Mouse (Mus musculus) hindbrain, embryonic 15.5 days (tissue): ENCODE data around the gene Btbd19. TPM values are rescaled to one million over a fixed set of nuclear protein-coding genes. Genes with fewer than 3 reads are reported as not detected.

Experiments used
- ATAC-seq: fragments of 200-750 bp; cut with Nextera tagmentation; 2 replicates; pipeline ENCODE4 v1.8.0; 2017; ENCODE audit warnings: low read depth, moderate number of reproducible peaks, moderate TSS enrichment; ENCODE audit not compliant: low FRiP score
- H3K27ac ChIP-seq: fragments of 300-500 bp; sonication (generic); replicated peaks from 2 replicates; pipeline ENCODE4 v1.5.1; 2015; ENCODE audit warnings: mild to moderate bottlenecking, inconsistent platforms
- H3K27me3 ChIP-seq: fragments of 300-500 bp; sonication (generic); 2 replicates; pipeline ENCODE4 v1.6.1; 2015; ENCODE audit warnings: control low read depth, inconsistent platforms
- H3K36me3 ChIP-seq: fragments of 300-500 bp; sonication (generic); 2 replicates; pipeline ENCODE4 v1.6.1; 2015; ENCODE audit warnings: control low read depth, inconsistent platforms
- H3K4me1 ChIP-seq: fragments of 300-500 bp; sonication (generic); replicated peaks from 2 replicates; pipeline ENCODE4 v1.6.1; 2015; ENCODE audit warnings: control low read depth, inconsistent platforms
- H3K4me2 ChIP-seq: fragments of 300-500 bp; sonication (generic); 2 replicates; pipeline ENCODE4 v1.6.1; 2015; ENCODE audit warnings: moderate library complexity, mild to moderate bottlenecking, inconsistent platforms
- H3K4me3 ChIP-seq: fragments of 300-500 bp; sonication (generic); 2 replicates; pipeline ENCODE4 v1.5.1; 2015; ENCODE audit warnings: mild to moderate bottlenecking, inconsistent platforms
- H3K9ac ChIP-seq: fragments of 300-500 bp; sonication (generic); 2 replicates; pipeline ENCODE4 v1.6.1; 2015; ENCODE audit warnings: inconsistent platforms
- H3K9me3 ChIP-seq: fragments of 300-500 bp; sonication (generic); 2 replicates; pipeline ENCODE4 v1.6.1; 2016; ENCODE audit warnings: control low read depth, inconsistent platforms
- WGBS: fragments of 180-500 bp; shearing (Covaris S2); methylation state at CpG from one replicate; pipeline ENCODE4 v1.1.7; 2015; 5-methylcytosine and 5-hydroxymethylcytosine counted together
- polyA plus RNA-seq: library from polyadenylated mRNA; unstranded; fragments of >200 nt; fragmentation: Nextera tagmentation; extraction: Ambion mirVana; gene quantifications from 2 replicates; pipeline ENCODE4 v1.2.1, GENCODE M21; 2015

The Btbd19 gene
- 4.7 and 5.1 TPM in 2 replicates for polyA plus RNA-seq

DNA sequence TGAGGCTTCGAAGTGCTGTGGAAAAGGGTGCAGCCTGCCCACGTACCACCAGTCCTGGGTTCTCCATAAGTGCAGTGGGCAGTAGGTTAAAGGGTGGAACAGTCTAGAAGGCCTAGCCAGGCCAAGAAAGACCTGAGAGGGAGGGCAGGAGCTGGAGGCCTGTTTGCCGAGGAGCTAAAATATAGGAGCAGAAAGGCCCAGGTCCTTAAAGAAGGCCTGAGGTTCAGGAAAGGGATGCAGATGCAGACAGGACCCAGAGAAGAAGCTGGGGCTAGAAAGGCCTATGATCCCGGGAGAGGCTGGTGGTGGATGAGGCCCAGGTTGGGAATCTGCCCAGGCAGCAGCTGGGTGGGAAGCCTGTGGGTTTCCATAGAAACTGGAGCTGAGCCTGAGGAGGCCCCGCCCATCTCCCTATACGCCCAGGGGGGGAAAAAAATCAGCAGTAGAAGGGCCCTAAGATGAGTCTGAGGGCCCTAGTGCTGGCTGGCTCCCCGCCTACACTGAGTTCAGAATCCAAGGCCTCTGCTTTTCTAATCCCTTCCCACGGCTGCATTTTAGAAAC is at the start of gene Btbd19:
Btbd19 (minus strand) TSS at position 378 of the 562 bp plus-strand sequence.
- H3K4me2 ChIP-seq, result 0 out of 2 replicates have a peak within 1 kb of the TSS, but pooled peaks have one; percentile 7
- ATAC-seq, result 0 out of 2 replicates have a peak, but pooled peaks have one; percentile 16

DNA sequence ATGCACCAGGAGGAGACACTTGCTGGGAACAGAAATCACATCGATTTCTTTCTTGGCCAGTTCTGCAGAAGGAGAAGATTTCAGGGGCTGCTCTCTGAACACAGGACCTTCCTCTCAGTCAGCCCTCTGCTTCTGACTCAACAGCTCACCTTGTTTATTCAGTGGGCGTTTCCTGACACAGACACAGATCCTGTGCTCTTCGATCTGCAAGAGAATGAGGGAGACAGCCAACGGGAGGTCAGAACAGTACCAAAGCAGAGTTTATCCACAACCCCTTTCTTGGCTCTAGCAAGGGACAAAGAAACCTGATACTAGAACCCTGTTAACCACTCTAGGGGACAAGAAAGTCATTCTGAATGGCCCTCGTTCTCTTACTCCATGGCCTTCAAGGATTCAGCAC is 44.4 kb upstream of the Btbd19 start:
- 97% methylated on average over 5 of the region's 5 CpGs for WGBS
- no peak for ATAC-seq

More for the DNA sequence above, at the start of gene Btbd19:
- WGBS, result 33% methylated on average over 8 of the region's 8 CpGs
- H3K9ac ChIP-seq, result peak within 1 kb of the TSS; percentile 35; the same call in 1 of the 2 replicates
- H3K9me3 ChIP-seq, result no peaks in the 10 kb centered on the region
- peaks cover 20% of the 10 kb centered on the region for H3K36me3 ChIP-seq
- H3K4me1 ChIP-seq, result peaks cover 27% of the 10 kb centered on the region
- H3K27ac ChIP-seq, result peak within 1 kb of the TSS; percentile 71
- H3K27me3 ChIP-seq, result no peaks in the 10 kb centered on the region
- H3K4me3 ChIP-seq, result no peak within 1 kb of the TSS

DNA sequence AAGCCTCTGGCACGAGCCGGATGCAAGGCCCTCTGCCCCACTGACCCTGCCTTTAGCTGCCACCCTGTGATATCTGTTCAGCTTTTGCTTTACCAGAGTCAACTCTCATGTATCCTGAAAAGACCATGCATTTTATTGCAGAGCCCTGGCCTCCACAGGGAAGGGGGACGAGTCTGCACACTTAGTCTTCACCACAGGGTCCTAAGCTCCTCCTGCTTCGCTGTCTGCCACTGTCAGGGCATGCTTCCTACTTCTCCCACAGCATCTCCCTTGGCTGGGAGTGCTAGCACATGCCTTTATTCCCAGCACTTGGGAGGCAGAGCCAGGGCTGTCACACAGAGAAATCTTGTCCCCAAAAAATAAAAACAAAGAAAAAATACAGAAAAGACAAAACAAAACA is 35.7 kb upstream of the Btbd19 start:
- Histone ChIP-seq H3K4me3 (no peak overlapping the region), H3K9ac (no peak overlapping the region), H3K4me2 (no peak overlapping the region), H3K36me3 (no peaks in the 10 kb centered on the region), H3K27me3 (no peaks in the 10 kb centered on the region), H3K27ac (0 out of 2 replicates have a peak overlapping the region, but pooled peaks have one; percentile 38), H3K4me1 (no peaks in the 10 kb centered on the region), H3K9me3 (no peaks in the 10 kb centered on the region)
- 70% methylated on average over 4 of the region's 4 CpGs for WGBS
- peak; percentile 60; the same call in 1 of the 2 replicates for ATAC-seq

More for the DNA sequence above, 44.4 kb upstream of the Btbd19 start:
- H3K4me2 ChIP-seq, result no peak overlapping the region
- no peak overlapping the region for H3K4me3 ChIP-seq
- H3K27me3 ChIP-seq, result no peaks in the 10 kb centered on the region
- H3K36me3 ChIP-seq, result no peaks in the 10 kb centered on the region
- H3K27ac ChIP-seq, result no peak overlapping the region
- H3K4me1 ChIP-seq, result no peaks in the 10 kb centered on the region
- no peaks in the 10 kb centered on the region for H3K9me3 ChIP-seq
- no peak overlapping the region for H3K9ac ChIP-seq

DNA sequence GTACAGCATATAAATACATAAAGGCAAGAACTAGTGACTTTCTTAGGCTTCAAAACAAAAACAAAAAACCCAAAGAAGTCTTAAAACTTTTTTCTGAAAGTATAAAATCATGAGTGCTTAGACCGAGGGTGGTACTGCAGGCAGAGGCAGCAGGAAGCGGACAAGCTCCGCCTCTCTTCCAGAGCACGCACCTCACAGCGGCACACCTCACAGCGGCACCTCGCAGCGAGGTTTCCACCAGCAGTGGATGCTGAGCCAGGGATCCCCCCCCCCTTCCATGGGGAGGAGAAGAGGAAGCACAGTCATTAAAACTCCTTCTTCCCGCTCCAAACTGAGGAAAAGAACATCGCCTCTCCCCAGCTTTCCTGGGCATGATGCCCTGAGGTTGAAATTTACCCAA is 34.1 kb upstream of the Btbd19 start:
- Histone ChIP-seq H3K4me3 (no peak overlapping the region), H3K27me3 (no peaks in the 10 kb centered on the region), H3K27ac (no peak overlapping the region), H3K36me3 (no peaks in the 10 kb centered on the region), H3K4me2 (no peak overlapping the region), H3K9ac (no peak overlapping the region), H3K9me3 (no peaks in the 10 kb centered on the region), H3K4me1 (peaks cover 6% of the 10 kb centered on the region)
- ATAC-seq, result no peak
- WGBS, result 77% methylated on average over 10 of the region's 10 CpGs

DNA sequence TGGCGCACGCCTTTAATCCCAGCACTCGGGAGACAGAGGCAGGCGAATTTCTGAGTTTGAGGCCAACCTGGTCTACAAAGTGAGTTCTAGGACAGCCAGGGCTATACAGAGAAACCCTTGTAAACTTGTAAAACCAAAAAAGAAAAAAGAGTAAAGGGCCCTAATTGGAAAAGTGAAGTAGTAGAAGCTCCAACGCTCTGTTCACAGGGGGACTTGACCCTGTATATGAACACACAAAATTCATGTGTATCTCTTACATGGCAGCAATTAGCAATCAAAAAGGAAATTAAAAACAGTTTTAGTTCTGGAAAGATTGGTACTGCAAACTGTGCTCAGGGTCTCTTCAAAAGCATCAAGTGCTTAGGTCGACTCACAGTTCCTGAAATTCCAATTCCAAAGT is 30.8 kb upstream of the Btbd19 start:
- peaks cover 28% of the 10 kb centered on the region for H3K36me3 ChIP-seq
- 30% methylated on average over 6 of the region's 6 CpGs for WGBS
- H3K9ac ChIP-seq, result peak overlapping the region; percentile 84
- no peak for ATAC-seq
- peak overlapping the region; percentile 91 for H3K27ac ChIP-seq
- H3K4me1 ChIP-seq, result peaks cover 25% of the 10 kb centered on the region
- peak overlapping the region; percentile 90 for H3K4me2 ChIP-seq
- peak overlapping the region; percentile 72 for H3K4me3 ChIP-seq
- no peaks in the 10 kb centered on the region for H3K9me3 ChIP-seq
- no peaks in the 10 kb centered on the region for H3K27me3 ChIP-seq

DNA sequence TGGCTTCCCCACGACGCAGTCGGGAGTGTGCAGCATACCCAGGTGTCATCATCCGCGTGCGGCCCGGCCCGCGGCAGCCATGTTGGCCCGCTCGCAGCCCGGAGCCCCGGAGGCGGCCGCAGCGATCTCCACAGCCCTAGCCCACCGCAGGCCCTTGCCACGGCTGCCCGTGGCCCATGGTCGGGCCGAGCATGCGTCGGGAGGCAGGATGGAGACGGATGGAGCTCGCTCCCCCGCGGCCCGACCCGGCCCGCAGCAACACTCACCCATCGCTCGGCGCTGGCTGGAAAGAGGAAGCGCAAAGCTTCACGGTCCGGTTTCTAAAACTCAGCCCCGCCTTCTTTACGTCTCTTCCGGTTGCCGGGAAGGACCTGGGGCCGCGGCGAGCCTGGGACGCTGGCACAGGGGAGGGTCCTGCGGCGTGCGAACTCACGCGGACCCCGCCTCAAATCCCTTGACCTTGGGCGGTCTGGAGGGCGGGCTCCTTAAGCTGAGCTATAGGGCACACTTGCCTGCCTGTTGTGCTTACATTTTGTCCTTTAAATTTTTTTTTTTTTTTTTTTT is 30.3 kb upstream of the Btbd19 start, which contains the start of gene Rps8:
Rps8 (minus strand) TSS at position 452 of the 564 bp plus-strand sequence.
- H3K9ac ChIP-seq, result peak within 1 kb of the TSS; percentile 84
- H3K4me2 ChIP-seq, result peak within 1 kb of the TSS; percentile 90
- WGBS, result under 1% methylated on average over 52 of the region's 52 CpGs
- peak within 1 kb of the TSS; percentile 72 for H3K4me3 ChIP-seq
- peaks cover 33% of the 10 kb centered on the region for H3K36me3 ChIP-seq
- peaks cover 25% of the 10 kb centered on the region for H3K4me1 ChIP-seq
- H3K27ac ChIP-seq, result peak within 1 kb of the TSS; percentile 91
- H3K9me3 ChIP-seq, result no peaks in the 10 kb centered on the region
- H3K27me3 ChIP-seq, result no peaks in the 10 kb centered on the region
- ATAC-seq, result peak; percentile 95

DNA sequence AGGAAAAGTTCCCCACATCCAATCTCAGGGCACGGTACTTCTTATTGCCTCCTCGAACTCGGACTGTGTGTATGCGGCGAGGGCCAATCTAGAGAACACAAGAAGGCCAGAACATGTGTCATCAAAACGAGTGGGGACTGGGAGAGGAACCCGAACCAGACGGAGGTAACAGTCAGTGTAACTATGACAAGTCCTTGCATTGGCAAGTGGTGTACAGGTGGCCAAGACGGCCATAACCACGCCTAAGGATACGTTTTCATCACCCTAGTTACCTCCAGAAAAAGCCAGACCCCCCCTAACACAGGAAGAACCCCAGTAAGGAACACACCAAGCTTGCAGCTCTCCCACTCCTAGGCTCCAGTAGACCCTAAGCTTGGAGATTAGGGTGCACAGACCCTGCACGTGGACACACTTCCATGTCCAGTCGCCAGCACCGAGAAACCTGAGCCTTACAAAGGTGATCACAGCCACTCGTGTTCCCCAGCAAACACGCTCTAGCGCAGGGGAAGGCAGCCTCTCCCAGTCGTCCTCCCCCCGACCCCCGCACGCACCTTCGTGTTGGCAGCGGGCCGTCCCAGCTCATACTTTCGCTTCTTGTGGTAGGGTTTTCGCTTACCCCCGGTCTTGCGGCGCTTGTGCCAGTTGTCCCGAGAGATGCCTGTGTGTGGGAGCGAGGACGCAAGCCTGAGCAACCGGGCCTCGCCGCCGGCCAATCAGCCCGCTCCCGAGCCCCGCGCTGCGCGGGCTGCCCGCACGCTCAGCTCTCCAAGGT is 29.7 kb upstream of the Btbd19 start:
- Histone ChIP-seq H3K9me3 (no peaks in the 10 kb centered on the region), H3K27me3 (no peaks in the 10 kb centered on the region), H3K4me2 (peak overlapping the region; percentile 90), H3K4me3 (peak overlapping the region; percentile 72), H3K9ac (peak overlapping the region; percentile 84), H3K36me3 (peaks cover 40% of the 10 kb centered on the region), H3K27ac (peak overlapping the region; percentile 91), H3K4me1 (peaks cover 25% of the 10 kb centered on the region)
- 0 out of 2 replicates have a peak, but pooled peaks have one; percentile 2 for ATAC-seq
- WGBS, result 2% methylated on average over 44 of the region's 44 CpGs

DNA sequence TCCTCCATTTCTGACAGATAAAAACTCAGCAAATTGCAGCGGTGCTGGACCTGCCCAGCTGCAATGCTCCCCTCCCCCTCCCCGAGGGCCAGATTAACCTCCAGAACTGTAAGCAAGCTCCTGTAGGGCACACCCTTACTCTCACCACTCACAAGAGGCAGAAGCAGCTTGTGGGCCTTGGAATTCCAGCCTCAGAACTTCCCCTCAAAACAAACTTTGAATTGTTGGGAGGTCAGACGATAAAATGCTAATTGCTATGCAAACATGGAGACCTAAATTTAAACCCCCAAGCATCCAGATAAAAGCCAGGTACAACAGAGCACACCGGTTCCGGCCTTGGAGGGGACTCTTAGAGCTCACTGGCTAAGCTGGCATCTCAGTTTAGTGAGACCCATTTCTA is 27.2 kb upstream of the Btbd19 start:
- Histone ChIP-seq H3K4me2 (no peak overlapping the region), H3K4me1 (peaks cover 25% of the 10 kb centered on the region), H3K4me3 (no peak overlapping the region), H3K27ac (no peak overlapping the region), H3K9me3 (no peaks in the 10 kb centered on the region), H3K36me3 (peaks cover 48% of the 10 kb centered on the region), H3K9ac (no peak overlapping the region), H3K27me3 (no peaks in the 10 kb centered on the region)
- no peak for ATAC-seq
- 87% methylated on average over 5 of the region's 5 CpGs for WGBS

DNA sequence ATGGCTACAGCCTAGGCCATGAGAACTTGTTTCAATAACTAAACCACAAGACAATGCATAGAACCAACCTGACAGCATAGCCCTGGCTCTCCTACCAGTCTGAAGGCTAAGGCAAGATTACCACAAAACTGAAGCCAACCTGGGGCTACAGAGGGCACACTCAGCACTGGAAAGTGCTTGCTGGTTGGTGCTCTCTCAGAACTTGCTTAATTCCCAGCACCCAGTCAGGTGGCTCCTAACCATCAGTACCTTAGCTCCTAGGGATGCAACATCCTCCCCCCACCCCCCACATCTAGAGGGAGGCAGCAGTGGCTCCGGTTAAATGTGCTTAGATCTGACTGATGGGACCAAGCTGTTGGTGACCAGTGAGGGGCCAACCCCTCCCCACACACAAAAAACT is 25.9 kb upstream of the Btbd19 start:
- ATAC-seq, result no peak
- Histone ChIP-seq H3K4me3 (no peak overlapping the region), H3K27me3 (no peaks in the 10 kb centered on the region), H3K4me2 (no peak overlapping the region), H3K9ac (no peak overlapping the region), H3K27ac (no peak overlapping the region), H3K36me3 (peaks cover 48% of the 10 kb centered on the region), H3K4me1 (peaks cover 25% of the 10 kb centered on the region), H3K9me3 (no peaks in the 10 kb centered on the region)
- WGBS, result 89% methylated on average over 1 of the region's 1 CpGs

DNA sequence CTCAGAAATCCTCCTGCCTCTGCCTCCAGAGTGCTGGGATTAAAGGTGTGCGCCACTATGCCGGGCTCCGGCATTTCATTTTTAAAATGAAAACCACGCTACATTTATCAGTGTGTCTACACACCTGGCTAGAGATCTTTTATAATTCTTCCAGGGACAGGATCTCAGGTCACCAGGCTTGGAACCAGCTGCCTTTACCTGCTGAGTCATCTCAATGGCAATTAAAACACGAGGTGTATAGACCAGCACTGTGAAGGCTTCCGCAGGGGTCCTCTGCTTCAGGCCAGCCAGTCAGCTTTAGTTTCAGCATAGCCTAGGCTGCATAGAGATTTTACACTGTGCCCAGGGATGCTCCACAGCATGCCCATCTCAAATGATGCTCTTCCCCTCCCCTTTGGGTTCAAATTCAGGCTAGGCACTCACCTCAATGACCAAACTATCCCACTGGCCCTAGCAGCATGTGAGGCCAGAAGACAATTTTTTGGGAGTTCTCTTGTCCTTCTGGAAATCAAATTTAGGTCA is 24.7 kb upstream of the Btbd19 start:
- WGBS, result 86% methylated on average over 6 of the region's 6 CpGs
- Histone ChIP-seq H3K4me2 (no peak overlapping the region), H3K9me3 (no peaks in the 10 kb centered on the region), H3K27ac (no peak overlapping the region), H3K9ac (no peak overlapping the region), H3K27me3 (no peaks in the 10 kb centered on the region), H3K36me3 (peaks cover 48% of the 10 kb centered on the region), H3K4me1 (peaks cover 24% of the 10 kb centered on the region), H3K4me3 (no peak overlapping the region)
- ATAC-seq, result no peak

DNA sequence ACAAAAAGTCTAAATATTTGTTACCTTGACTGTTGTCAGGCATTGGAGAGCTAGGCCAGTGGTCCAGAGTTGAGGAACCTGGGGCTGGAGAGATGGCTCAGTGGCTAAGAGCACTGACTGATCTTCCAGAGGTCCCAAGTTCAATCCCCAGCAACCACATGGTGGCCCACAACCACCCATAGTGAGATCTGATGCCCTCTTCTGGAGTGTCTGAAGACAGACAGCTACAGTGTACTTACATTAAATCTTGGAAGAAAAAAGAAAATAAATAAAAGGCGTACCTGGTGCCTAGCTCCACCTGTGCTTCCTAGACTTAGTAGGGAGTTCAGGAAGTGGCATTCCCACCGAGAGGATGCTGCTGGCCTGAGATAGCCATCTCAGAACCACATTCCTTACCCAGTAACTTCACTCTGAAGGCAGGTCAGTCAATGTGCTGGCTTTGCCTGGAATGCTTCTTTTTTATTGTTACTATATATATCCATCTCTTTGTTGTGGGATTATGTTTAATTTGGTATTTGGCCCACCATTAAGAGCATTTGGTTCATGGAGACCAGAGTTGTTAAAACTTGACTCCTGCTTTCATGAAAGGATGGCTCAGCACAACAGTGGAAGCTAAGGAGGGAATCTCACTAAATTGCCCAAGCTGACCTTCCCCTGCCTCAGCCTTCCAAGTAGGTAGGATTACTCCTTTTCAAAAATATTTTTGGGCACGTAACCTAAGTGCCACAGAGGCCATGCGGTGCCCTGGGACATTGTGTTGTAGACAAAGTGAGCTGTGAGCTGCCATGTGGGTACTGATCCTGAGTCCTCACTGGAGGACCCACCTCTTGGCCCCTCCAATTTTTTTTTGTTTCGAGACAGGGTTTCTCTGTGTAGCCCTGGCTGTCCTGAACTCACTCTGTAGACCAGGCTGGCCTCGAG is 24.0 kb upstream of the Btbd19 start:
- 73% methylated on average over 6 of the region's 6 CpGs for WGBS
- H3K36me3 ChIP-seq, result peaks cover 48% of the 10 kb centered on the region
- no peak overlapping the region for H3K4me2 ChIP-seq
- ATAC-seq, result no peak
- no peak overlapping the region for H3K9ac ChIP-seq
- no peaks in the 10 kb centered on the region for H3K27me3 ChIP-seq
- H3K4me1 ChIP-seq, result peaks cover 17% of the 10 kb centered on the region
- H3K27ac ChIP-seq, result no peak overlapping the region
- H3K4me3 ChIP-seq, result no peak overlapping the region
- no peaks in the 10 kb centered on the region for H3K9me3 ChIP-seq
